Mouse (Mus musculus) v-Abl transformed pro-B cells (cell line): ENCODE data around the gene Rpl22l1.
"Not testable (repeated sequence)": the region's sequence is repeated elsewhere in the genome, so short reads cannot be mapped to it uniquely, and the experiment has no call there.

Source experiments
- in situ Hi-C, 2 experiments: fragments of 400-800 bp; cut with MboI; formaldehyde crosslinking; loops; one replicate each; pipeline ENCODE4 v1.15.1; 2025; ENCODE audit not compliant: unreplicated experiment in 2 of 2

The Rpl22l1 gene

GRCm38 (mm10) chr3:28829454-28829853, 24.2 kb downstream of the Rpl22l1 start:
- in situ Hi-C loops: no loop called here

- in situ Hi-C loops: no loop called here
Measured at GRCm38 (mm10) chr3:28836796-28837371, 31.6 kb downstream of the Rpl22l1 start.

GRCm38 (mm10) chr3:28841886-28842649, 36.8 kb downstream of the Rpl22l1 start:
- in situ Hi-C loops: no loop called here

DNA sequence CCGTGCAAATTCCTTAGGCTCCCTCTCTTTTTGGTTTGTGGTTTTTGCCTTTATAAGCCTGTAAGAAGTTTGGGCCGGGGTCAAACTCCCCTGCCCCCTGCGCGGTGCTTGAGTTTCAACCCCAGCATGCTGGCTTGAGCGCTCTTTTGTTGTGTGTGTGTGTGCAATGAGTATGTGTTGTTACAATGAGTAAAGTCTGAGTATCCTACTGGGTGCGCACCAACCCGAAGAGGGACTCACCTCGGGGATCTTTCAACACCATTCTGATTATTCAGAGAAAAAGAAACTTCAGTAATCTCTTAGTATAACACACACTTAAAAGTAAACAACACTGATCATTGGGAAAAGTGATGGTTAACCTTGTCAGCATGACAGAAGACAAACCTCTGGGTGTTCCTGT, 38.0 kb downstream of the Rpl22l1 start:
- in situ Hi-C loops: no loop called here

DNA sequence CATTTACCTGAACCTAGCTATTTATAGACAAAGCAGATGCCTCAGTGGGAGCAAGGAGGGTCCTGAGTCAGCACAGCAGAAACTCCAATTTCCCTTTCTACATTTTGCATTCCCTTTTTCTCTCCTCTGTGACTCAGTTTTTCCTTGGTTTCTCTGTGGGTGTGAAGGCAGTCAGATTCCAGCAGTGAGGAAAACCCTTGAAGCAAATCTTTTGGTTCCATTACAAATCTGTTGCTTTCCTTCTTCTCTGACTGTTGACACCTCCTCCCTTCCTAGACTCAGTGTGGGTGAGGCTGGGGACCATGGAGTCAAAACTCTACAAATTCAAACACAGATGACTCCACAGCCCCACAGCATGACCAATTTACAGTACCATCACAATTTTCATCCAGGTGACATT, 41.9 kb downstream of the Rpl22l1 start:
- in situ Hi-C loops: no loop called here

GRCm38 (mm10) chr3:28852174-28852573, 46.9 kb downstream of the Rpl22l1 start:
- in situ Hi-C loops: not testable (repeated sequence)
